Mouse (Mus musculus) kidney, adult 2 months (tissue): ENCODE measurements around the gene Fra10ac1.

ENCODE experiments used
- CTCF ChIP-seq: fragments of 200-500 bp; conservative IDR thresholded peaks from 2 replicates; pipeline ENCODE4 v1.5.1; 2011; ENCODE audit warnings: low read depth, mild to moderate bottlenecking, control low read depth, low read length, moderate library complexity, mixed read lengths; ENCODE audit not compliant: insufficient read depth, insufficient read length
- POLR2A ChIP-seq: fragments of 200-500 bp; IDR thresholded peaks from one replicate; pipeline ENCODE4 v1.6.1; 2011; ENCODE audit warnings: low read depth, low read length, control low read depth

- TF ChIP-seq CTCF (no peak), POLR2A (no peak)
Measured at GRCm38 (mm10) chr19:38161648-38162354, 62.2 kb downstream of the Fra10ac1 start.
